16 mouse cellular contexts compared by ENCODE assay signal in genomic region chr12:99326157-99326556, GRCm38 (mm10).
DNase-seq lines count a peak whose midpoint lies in the region; ATAC-seq and TF ChIP-seq lines count a peak whose summit lies in the region.
"Had no signal": no experiment of that assay in that cellular context is flagged by ENCODE, and none has a peak within 500 bp of the region (broad histone marks: within the 10 kb centered on the region; RNA-seq: fewer than 3 reads in every experiment).

No protein-coding gene starts in this region.

- no peaks in the 10 kb centered on the region for H3K36me3 ChIP-seq in heart, embryonic 14.5 days (ENCODE audit: control insufficient read depth, insufficient read depth, low read length)
- no peaks in the 10 kb centered on the region; the same call in 1 of the 2 replicates for H3K36me3 ChIP-seq in heart, embryonic 10.5 days
- peaks cover 18% of the 10 kb centered on the region for H3K36me3 ChIP-seq in G1E (replicated peaks)
- H3K36me3 ChIP-seq: liver, embryonic 12.5 days; midbrain, embryonic 12.5 days had no signal

- no peak for DNase-seq in heart, embryonic 10.5 days (ENCODE audit: low spot score)
- DNase-seq in CD4-positive helper T cell, adult 2 months (ENCODE audit: low read depth, low spot score): peak; percentile 28
- DNase-seq in G1E (ENCODE audit: low spot score): peak; percentile 63
- no peak for DNase-seq in thymus, postnatal 14 days
- DNase-seq in layer of hippocampus, adult 9-10 months (ENCODE audit: low spot score): no peak
- DNase-seq: cerebellum, adult 9-11 months; gastrocnemius, postnatal 10 days; heart, postnatal 4 days; left cerebral cortex, postnatal 4 days; lung, embryonic 14.5 days; lung, postnatal 4 days; right cerebral cortex, postnatal 4 days had no signal

- no peak for TF ChIP-seq CTCF in G1E (IDR thresholded peaks at IDR 0.05; ENCODE audit: low read depth, low read length)

- WGBS in heart, embryonic 14.5 days: 35% methylated on average over 8 of the region's 8 CpGs
- WGBS in heart, embryonic 10.5 days: 36% methylated on average over 8 of the region's 8 CpGs

- H3K9ac ChIP-seq in heart, embryonic 14.5 days (ENCODE audit: low read length): no peak overlapping the region
- H3K9ac ChIP-seq: liver, embryonic 12.5 days; lung, embryonic 14.5 days; midbrain, embryonic 12.5 days had no signal

- 0 out of 4 replicates have a peak overlapping the region, but pooled peaks of 1 of the 2 experiments have one; percentile 2 for H3K27ac ChIP-seq in heart, embryonic 14.5 days (replicated peaks in 1 of 2; ENCODE audit: control insufficient read depth in 1 of 2, insufficient read depth in 1 of 2, low read depth in 2 of 2, low read length in 2 of 2)
- no peak overlapping the region for H3K27ac ChIP-seq in heart, embryonic 10.5 days
- H3K27ac ChIP-seq: liver, embryonic 12.5 days; midbrain, embryonic 12.5 days had no signal

- H3K4me3 ChIP-seq in heart, embryonic 14.5 days (ENCODE audit: control insufficient read depth in 1 of 2, insufficient read depth in 1 of 2, low read depth in 1 of 2, low read length in 2 of 2): no peak overlapping the region
- H3K4me3 ChIP-seq in heart, embryonic 10.5 days: no peak overlapping the region
- H3K4me3 ChIP-seq in G1E (ENCODE audit: low read depth, low read length): peak overlapping the region; percentile 21; the same call in 1 of the 2 replicates
- H3K4me3 ChIP-seq: liver, embryonic 12.5 days; midbrain, embryonic 12.5 days had no signal

- no peaks in the 10 kb centered on the region for H3K27me3 ChIP-seq in heart, embryonic 14.5 days (ENCODE audit: control insufficient read depth, insufficient read depth, low read length)
- H3K27me3 ChIP-seq in heart, embryonic 10.5 days (ENCODE audit: insufficient read depth, poor library complexity, severe bottlenecking): no peaks in the 10 kb centered on the region
- H3K27me3 ChIP-seq in G1E (ENCODE audit: insufficient read depth, low read length): no peaks in the 10 kb centered on the region; the same call in 1 of the 2 replicates
- H3K27me3 ChIP-seq: liver, embryonic 12.5 days; midbrain, embryonic 12.5 days had no signal

- peak overlapping the region; percentile 20 for H3K4me2 ChIP-seq in heart, embryonic 14.5 days (ENCODE audit: low read length)
- H3K4me2 ChIP-seq: liver, embryonic 12.5 days; lung, embryonic 14.5 days; midbrain, embryonic 12.5 days had no signal

- H3K9me3 ChIP-seq in heart, embryonic 14.5 days (ENCODE audit: control insufficient read depth, low read length): no peaks in the 10 kb centered on the region
- H3K9me3 ChIP-seq in heart, embryonic 10.5 days: no peaks in the 10 kb centered on the region
- peaks cover 21% of the 10 kb centered on the region for H3K9me3 ChIP-seq in G1E (replicated peaks)
- H3K9me3 ChIP-seq: liver, embryonic 12.5 days; midbrain, embryonic 12.5 days had no signal

- no peak for ATAC-seq in heart, embryonic 14.5 days (ENCODE audit: insufficient number of reproducible peaks, insufficient read depth, low FRiP score, low read depth)
- peak; percentile 2; the same call in 1 of the 2 replicates for ATAC-seq in G1E (ENCODE audit: extremely low read depth, insufficient number of reproducible peaks, low FRiP score, poor library complexity, severe bottlenecking)
- ATAC-seq in megakaryocyte, adult 5-6 weeks (ENCODE audit: poor library complexity, severe bottlenecking): peak; percentile 61
- ATAC-seq: liver, embryonic 12.5 days had no signal

- H3K4me1 ChIP-seq in heart, embryonic 14.5 days (ENCODE audit: control insufficient read depth in 2 of 2, insufficient read depth in 2 of 2, low read length in 2 of 2): peaks cover 24 to 40% of the 10 kb centered on the region in 2 experiments
- H3K4me1 ChIP-seq in heart, embryonic 10.5 days: peaks cover 58% of the 10 kb centered on the region
- H3K4me1 ChIP-seq in G1E (ENCODE audit: insufficient read depth, low read depth, low read length): peaks cover 92% of the 10 kb centered on the region

Comparison
In these comparisons a context has a peak if more than half of its experiments do, and no peak if none do; other contexts are left out.
1. DNase-seq: peak in CD4-positive helper T cell, adult 2 months (single experiment) and G1E (single experiment); none in heart, embryonic 10.5 days (single experiment), thymus, postnatal 14 days (single experiment) and layer of hippocampus, adult 9-10 months (single experiment).